Mouse (Mus musculus): ENCODE measurements around the gene Lama4. TPM values are rescaled to one million over a fixed set of nuclear protein-coding genes. Genes with fewer than 3 reads are reported as not detected.

The Lama4 gene
- total RNA-seq, 2 experiments from 2014 or later = 10.4 to 11.7 TPM

DNA sequence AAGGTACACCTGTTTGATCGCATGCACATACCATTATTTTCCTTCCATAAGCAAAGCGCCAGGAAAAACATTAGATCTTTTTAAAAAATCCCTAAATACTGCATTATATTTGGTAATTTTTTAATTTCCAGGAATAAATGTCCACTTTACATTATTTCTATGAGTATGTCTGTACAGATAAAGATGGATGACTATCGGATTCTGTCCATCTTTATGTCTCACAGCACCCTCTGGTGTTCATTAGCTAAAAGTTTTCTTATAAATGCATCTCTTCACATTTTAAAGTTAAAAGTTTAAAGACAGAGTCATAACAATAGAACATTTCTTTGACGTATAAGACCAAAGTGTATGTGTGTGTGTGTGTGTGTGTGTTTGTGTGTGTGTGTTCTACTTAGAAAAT, 74.2 kb downstream of the Lama4 start:
- intact Hi-C loops (cut with DNase I) = loop anchor here (1.0 kb wide), 1 partner anchor 163 kb away; no protein-coding TSS in a partner anchor
- no peak for DNase-seq (ENCODE audit: low spot score in 2 of 2)

DNA sequence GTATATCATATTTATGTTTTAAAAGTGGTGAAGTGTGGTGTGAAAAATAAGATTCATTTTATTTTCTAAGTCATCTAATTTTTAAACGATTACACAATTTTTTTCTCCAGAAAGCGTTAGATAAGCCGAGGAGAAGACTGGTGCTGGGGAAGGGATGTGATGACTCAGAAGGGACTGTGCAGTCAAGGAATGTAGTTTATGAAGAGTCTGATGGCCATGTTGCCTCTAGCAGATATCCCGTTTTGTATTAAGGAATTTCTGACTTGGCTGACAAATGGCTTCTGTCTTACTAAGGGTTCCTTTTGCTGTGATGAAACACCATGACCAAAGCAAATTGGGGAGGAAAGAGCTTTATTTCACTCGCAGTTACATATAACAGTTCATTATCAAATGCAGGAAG, 74.7 kb downstream of the Lama4 start:
- no peak for DNase-seq (ENCODE audit: low spot score in 2 of 2)
- intact Hi-C loops (cut with DNase I) = no loop called here

GRCm38 (mm10) chr10:39044476-39044995, 79.2 kb downstream of the Lama4 start:
- intact Hi-C loops (cut with DNase I) = no loop called here
- no peak for DNase-seq (ENCODE audit: low spot score in 2 of 2)

DNA sequence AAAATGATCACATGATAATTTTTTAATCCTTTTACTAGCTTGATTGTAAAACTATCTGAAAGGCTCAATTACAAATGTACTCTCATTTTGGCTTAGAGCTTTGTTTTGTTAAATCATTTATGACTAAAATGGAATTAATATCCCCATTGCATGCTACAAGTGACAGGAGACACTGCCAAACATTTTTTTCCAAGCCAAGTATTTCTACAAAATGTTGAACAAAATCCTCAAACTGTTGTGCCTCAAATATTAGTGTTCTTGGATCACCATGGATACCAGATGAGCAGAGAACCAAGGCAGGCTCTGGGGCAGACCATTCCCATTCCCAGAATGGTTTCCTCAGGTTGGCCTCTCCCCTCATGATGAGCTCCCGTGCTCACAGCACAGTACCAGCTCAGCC, 79.8 kb downstream of the Lama4 start:
- intact Hi-C loops (cut with DNase I) = no loop called here
- no peak for DNase-seq (ENCODE audit: low spot score in 2 of 2)

DNA sequence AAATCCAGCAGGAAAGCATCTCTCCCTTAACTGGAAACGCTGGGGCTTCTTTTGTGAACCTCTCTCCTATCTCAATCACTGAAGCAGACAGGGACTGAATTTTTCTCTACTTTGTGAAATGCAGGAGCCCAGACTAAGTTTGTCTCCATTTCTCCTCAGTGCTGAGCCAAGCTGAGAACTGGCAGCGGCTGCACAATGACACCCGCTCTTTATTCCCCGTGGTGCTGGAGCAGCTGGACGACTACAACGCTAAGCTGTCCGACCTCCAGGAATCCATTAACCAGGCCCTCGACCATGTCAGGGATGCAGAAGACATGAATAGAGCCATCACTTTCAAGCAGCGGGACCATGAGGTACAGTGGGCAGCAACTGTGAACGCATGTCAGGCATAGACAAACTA, 82.5 kb downstream of the Lama4 start:
- intact Hi-C loops (cut with DNase I) = no loop called here
- no peak for DNase-seq (ENCODE audit: low spot score in 2 of 2)

DNA sequence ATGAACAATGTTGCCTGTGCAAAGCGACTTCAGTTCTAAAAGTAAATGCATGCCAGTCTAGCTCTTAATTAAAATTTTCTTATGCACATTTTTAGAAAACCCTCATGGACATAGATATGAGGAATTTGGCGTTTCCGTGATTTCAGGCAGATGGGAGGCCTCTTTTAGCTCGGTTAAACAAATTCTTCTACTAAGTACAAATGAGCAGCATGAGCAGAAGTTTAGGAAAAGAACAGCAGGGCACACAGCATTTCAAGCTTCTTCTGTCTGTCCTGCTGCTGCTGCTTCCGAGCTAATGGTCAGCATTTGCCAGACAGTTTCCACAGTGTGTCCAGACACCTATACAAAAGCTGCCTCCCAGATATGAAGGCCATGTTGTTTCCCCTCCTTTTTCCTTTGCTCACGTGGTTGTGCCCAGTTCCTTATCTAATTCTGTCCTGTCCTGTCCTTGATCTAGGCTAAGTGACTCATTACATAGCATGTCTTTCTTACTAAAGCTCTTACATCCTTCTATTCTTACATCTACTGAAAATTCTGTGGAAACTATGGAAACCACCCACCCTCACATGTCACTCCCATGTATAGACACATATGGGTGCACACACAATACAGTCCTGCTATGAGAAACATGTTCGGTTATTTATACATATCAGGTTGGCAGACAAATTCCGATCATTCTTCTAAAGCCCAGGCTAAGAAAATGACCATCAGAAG, 84.4 kb downstream of the Lama4 start:
- intact Hi-C loops (cut with DNase I) = no loop called here
- peak in 1 of 2 experiments; percentile 60 for DNase-seq (ENCODE audit: low spot score in 2 of 2)

DNA sequence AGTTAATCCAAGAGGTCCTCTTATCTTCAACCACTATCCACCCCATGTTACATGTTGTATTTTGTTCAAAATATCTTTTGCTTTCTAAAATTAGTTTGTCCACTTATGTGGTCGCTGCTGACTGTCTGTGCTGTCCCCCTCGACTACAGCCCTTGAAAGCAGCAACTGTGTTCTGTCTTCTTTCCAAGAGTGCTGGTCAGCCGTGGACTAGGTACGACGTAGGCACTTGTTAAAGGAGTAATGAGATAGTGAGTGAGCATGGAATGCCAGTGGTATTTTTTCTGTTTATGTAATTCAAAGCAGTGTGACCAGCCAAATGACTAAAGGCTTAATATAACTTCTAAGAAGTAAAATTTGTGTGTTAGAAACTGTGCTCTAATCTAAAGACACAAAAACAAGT, 90.7 kb downstream of the Lama4 start:
- no peak for DNase-seq (ENCODE audit: low spot score in 2 of 2)
- intact Hi-C loops (cut with DNase I) = no loop called here

DNA sequence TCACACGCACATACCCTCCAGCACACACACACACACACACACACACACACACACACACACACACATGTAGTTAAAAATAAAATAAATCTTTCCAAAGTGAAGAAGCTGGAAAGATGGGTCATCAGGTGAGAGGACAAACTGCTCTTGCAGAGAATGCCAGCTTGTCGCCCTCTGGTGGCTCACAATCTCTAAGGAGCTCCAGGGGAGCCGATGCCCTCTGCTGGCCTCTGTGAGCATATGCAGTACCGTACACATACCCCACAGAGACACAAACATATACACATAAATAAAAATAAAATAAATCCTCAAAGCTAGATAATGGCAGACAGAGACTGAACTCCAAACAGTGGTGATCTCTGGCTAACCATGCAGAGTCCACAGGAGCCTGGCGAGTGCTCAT, 99.4 kb downstream of the Lama4 start:
- no peak for DNase-seq (ENCODE audit: low spot score in 2 of 2)
- intact Hi-C loops (cut with DNase I) = loop anchor here (10.0 kb wide), 1 partner anchor 1930 kb away; the partner anchor contains the start of gene Marcks

- peak in 1 of 2 experiments; percentile 6 for DNase-seq (ENCODE audit: low spot score in 2 of 2)
- intact Hi-C loops (cut with DNase I) = loop anchor here (10.0 kb wide), 1 partner anchor 1931 kb away; the partner anchor contains the start of gene Marcks
Measured at GRCm38 (mm10) chr10:39065449-39065848, 100.1 kb downstream of the Lama4 start.

DNA sequence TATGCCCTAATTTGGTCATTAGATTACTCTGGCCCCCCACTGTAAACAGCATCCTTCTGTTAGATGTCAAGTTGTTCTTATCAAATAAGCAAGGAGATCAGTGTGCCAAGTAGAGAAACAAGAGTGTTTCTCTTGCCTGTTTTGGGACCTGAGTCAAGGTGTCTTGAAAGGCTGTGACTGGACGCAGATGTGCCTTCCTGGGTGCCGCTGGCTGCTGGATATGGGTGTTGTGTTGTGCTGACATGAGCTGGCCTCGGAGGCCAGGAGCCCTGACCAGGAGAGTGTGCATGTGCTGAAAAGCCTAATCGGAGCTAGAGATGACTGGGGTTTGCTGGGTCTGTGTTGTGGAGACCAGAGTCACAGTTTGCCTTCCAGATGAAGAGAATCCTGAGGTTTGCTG, 100.7 kb downstream of the Lama4 start:
- intact Hi-C loops (cut with DNase I) = loop anchor here (10.0 kb wide), 1 partner anchor 1931 kb away; the partner anchor contains the start of gene Marcks
- no peak for DNase-seq (ENCODE audit: low spot score in 2 of 2)

DNA sequence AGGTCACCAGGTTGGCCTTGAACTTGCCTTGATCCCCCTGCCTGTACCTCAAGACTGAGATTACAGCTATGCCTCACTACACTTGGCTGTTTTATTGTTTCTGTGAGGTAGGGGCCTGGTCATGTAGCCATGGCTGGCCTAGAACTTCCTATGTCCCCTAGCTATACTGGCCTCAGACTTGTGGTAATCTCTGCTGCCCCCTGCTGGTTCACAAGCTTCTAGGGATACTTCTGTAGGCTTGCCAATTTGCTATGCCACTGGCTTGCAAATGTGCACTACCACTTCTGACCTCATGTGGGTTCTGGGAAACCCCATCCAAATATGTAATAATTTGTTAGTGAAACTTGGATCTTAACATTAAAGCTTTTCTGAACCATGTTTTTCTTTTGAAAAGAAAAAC, 101.6 kb downstream of the Lama4 start:
- intact Hi-C loops (cut with DNase I) = loop anchor here (10.0 kb wide), 1 partner anchor 1932 kb away; the partner anchor contains the start of gene Marcks

DNA sequence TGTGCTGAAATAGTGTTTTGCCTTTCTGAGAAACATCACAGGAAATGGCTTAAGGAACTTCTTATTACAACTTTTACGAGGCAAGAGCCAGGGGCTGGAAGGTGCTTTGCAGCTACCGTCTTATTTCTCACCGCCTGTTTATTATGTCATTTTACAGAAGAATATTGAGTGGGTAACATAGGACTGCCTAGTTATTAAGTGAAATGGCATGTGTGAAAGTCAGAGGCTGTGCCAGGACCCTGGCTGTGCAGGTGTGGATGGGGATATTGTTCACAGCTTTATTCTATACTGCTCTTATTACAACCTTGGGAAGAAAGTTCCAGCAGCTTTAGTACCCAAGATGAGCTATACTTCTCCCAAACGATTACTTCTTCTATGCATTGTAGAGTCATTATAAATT, 106.7 kb downstream of the Lama4 start:
- DNase-seq (ENCODE audit: low spot score in 2 of 2) = no peak
- intact Hi-C loops (cut with DNase I) = no loop called here

More for the DNA sequence above, 101.6 kb downstream of the Lama4 start:
- DNase-seq (ENCODE audit: low spot score in 2 of 2) = peak; percentile 56 to 66

- peak in 1 of 2 experiments; percentile 33 for DNase-seq (ENCODE audit: low spot score in 2 of 2)
- intact Hi-C loops (cut with DNase I) = no loop called here
Measured at GRCm38 (mm10) chr10:39096981-39097380, 131.7 kb downstream of the Lama4 start.

- DNase-seq (ENCODE audit: low spot score in 2 of 2) = no peak
- intact Hi-C loops (cut with DNase I) = no loop called here
Measured at GRCm38 (mm10) chr10:39098746-39099145, 133.4 kb downstream of the Lama4 start.

DNA sequence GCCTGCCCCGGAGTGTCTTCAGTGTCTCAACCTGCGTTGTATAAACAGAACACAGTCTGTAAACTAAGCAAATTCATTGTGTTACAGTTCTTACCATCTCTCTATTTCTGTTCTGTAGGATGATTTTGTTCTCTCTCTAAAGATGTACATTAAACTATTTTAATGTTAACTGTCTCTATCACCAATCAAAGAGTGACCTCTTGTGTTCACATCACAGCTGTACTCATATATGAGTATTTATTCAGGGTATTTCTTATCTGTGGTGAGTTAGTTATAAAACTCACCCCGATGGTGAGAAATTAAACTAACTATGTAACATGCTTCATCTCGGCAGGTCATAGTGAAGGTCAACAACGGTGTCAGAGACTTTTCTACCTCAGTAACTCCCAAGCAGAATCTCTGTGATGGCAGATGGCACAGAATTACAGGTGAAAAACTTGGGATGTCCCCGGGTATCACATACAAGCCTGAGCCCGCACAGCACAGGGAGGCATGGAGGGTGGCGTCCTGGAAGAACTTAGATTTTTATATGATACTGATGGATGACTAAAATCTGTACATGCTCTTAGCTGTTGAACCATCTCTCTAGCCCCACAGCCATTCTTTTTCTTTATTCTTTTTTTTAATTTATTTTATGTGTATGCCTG, 139.6 kb downstream of the Lama4 start:
- DNase-seq (ENCODE audit: low spot score in 2 of 2) = no peak
- intact Hi-C loops (cut with DNase I) = no loop called here

- no peak for DNase-seq (ENCODE audit: low spot score in 2 of 2)
- intact Hi-C loops (cut with DNase I) = no loop called here
Measured at GRCm38 (mm10) chr10:39106413-39106812, 141.1 kb downstream of the Lama4 start.

DNA sequence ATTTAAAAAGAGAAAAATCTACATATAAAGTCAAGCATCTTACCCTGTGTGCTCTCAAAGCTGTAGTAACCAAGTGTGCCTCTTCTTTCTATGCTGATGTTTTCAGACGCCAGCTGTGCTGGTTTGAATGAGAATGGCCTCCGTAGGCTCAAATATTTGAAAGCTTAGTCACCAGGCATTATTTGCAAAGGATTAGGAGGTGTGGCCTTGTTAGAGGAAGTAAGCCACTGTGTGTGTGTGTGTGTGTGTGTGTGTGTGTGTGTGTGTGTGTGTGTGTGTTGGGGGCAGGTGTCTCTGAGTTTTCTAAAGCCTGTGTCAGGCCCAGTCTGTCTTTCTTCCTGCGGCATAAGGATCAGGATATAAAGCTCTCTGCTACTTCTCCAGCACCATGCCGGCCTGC, 141.6 kb downstream of the Lama4 start:
- DNase-seq (ENCODE audit: low spot score in 2 of 2) = no peak
- intact Hi-C loops (cut with DNase I) = no loop called here

DNA sequence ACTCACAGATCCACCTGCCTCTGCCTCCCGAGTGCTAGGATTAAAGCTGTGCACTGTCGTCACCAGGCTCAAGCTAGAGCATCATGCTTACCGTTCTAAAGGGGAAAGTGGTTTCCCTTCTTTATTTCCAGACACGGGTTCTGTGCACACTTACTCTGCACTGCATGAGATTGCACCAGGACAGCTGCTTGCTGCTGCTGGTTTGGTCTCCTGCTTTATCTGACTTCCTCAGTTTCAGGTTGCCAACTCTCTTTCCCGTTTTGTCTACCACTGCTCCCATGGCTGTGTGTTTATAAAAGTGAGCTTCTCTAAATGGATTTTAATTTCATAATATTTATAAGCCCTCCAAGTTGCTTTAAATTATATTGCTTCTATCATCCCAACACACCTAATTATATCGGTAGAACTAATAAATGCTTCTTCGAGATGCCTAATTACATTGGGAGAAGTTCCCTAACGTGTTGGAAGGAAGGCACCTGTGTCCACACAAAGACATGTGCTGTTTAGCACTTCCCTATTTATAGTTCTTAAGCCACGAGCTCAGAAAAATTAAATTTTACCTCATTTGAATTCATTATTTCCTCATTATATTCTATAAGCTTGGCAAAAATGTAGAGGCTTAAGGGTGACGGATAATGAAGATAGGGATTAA, 143.6 kb downstream of the Lama4 start:
- no peak for DNase-seq (ENCODE audit: low spot score in 2 of 2)
- intact Hi-C loops (cut with DNase I) = no loop called here

- DNase-seq (ENCODE audit: low spot score in 2 of 2) = no peak
- intact Hi-C loops (cut with DNase I) = no loop called here
Measured at GRCm38 (mm10) chr10:39109489-39109874, 144.2 kb downstream of the Lama4 start.

DNA sequence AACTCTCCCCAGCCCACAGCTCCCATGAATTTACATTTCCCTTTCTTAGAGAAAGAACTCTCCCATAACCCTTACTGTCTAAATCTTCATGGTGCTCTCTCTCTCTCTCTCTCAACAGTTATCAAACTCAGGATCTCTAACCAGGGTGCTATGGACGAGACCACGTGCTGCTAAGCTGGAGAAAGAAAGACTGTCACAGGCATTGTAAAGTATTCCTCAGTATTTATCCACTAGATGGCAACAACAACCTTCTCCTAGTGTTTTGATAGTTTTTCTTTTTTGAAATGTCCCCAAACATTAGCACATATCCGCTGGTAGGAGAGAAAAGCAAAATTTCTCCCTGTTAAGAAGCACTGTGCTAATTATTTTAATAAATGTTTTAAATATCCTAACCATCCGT, 156.1 kb downstream of the Lama4 start:
- no peak for DNase-seq (ENCODE audit: low spot score in 2 of 2)
- intact Hi-C loops (cut with DNase I) = no loop called here

Data from left cerebral cortex, postnatal 25 days (tissue).